Mouse (Mus musculus): ENCODE measurements around the gene Ttn.

Ttn gene

GRCm38 (mm10) chr2:76888721-76889120 lies 93.6 kb downstream of the Ttn start:
- in situ Hi-C loops (cut with MboI; ENCODE audit: low pct_unique_long_range_greater_than_20kb in 1 of 2, low sequenced_read_pairs in 2 of 2, unreplicated experiment in 1 of 2), result no loop called here

- in situ Hi-C loops (cut with MboI; ENCODE audit: low pct_unique_long_range_greater_than_20kb in 1 of 2, low sequenced_read_pairs in 2 of 2, unreplicated experiment in 1 of 2), result no loop called here
Observed at GRCm38 (mm10) chr2:76885855-76886254, 96.5 kb downstream of the Ttn start.

GRCm38 (mm10) chr2:76881406-76881805 lies 100.9 kb downstream of the Ttn start:
- in situ Hi-C loops (cut with MboI; ENCODE audit: low pct_unique_long_range_greater_than_20kb in 1 of 2, low sequenced_read_pairs in 2 of 2, unreplicated experiment in 1 of 2), result no loop called here

- in situ Hi-C loops (cut with MboI; ENCODE audit: low pct_unique_long_range_greater_than_20kb in 1 of 2, low sequenced_read_pairs in 2 of 2, unreplicated experiment in 1 of 2), result no loop called here
Observed at GRCm38 (mm10) chr2:76875587-76875986, 106.8 kb downstream of the Ttn start.

- in situ Hi-C loops (cut with MboI; ENCODE audit: low pct_unique_long_range_greater_than_20kb in 1 of 2, low sequenced_read_pairs in 2 of 2, unreplicated experiment in 1 of 2), result no loop called here
Observed at GRCm38 (mm10) chr2:76866928-76867327, 115.4 kb downstream of the Ttn start.

GRCm38 (mm10) chr2:76865497-76865896 lies 116.8 kb downstream of the Ttn start:
- in situ Hi-C loops (cut with MboI; ENCODE audit: low pct_unique_long_range_greater_than_20kb in 1 of 2, low sequenced_read_pairs in 2 of 2, unreplicated experiment in 1 of 2), result no loop called here

GRCm38 (mm10) chr2:76861327-76861726 lies 121.0 kb downstream of the Ttn start:
- in situ Hi-C loops (cut with MboI; ENCODE audit: low pct_unique_long_range_greater_than_20kb in 1 of 2, low sequenced_read_pairs in 2 of 2, unreplicated experiment in 1 of 2), result no loop called here

GRCm38 (mm10) chr2:76850066-76850465 lies 132.3 kb downstream of the Ttn start:
- in situ Hi-C loops (cut with MboI; ENCODE audit: low pct_unique_long_range_greater_than_20kb in 1 of 2, low sequenced_read_pairs in 2 of 2, unreplicated experiment in 1 of 2), result no loop called here

- in situ Hi-C loops (cut with MboI; ENCODE audit: low pct_unique_long_range_greater_than_20kb in 1 of 2, low sequenced_read_pairs in 2 of 2, unreplicated experiment in 1 of 2), result no loop called here
Observed at GRCm38 (mm10) chr2:76843162-76843561, 139.2 kb downstream of the Ttn start.

- in situ Hi-C loops (cut with MboI; ENCODE audit: low pct_unique_long_range_greater_than_20kb in 1 of 2, low sequenced_read_pairs in 2 of 2, unreplicated experiment in 1 of 2), result no loop called here
Observed at GRCm38 (mm10) chr2:76820472-76820871, 161.9 kb downstream of the Ttn start.

GRCm38 (mm10) chr2:76817796-76818195 lies 164.6 kb downstream of the Ttn start:
- in situ Hi-C loops (cut with MboI; ENCODE audit: low pct_unique_long_range_greater_than_20kb in 1 of 2, low sequenced_read_pairs in 2 of 2, unreplicated experiment in 1 of 2), result no loop called here

GRCm38 (mm10) chr2:76814048-76814817 lies 168.1 kb downstream of the Ttn start:
- in situ Hi-C loops (cut with MboI; ENCODE audit: low pct_unique_long_range_greater_than_20kb in 1 of 2, low sequenced_read_pairs in 2 of 2, unreplicated experiment in 1 of 2), result no loop called here

GRCm38 (mm10) chr2:76811160-76811559 lies 171.2 kb downstream of the Ttn start:
- in situ Hi-C loops (cut with MboI; ENCODE audit: low pct_unique_long_range_greater_than_20kb in 1 of 2, low sequenced_read_pairs in 2 of 2, unreplicated experiment in 1 of 2), result no loop called here

- in situ Hi-C loops (cut with MboI; ENCODE audit: low pct_unique_long_range_greater_than_20kb in 1 of 2, low sequenced_read_pairs in 2 of 2, unreplicated experiment in 1 of 2), result no loop called here
Observed at GRCm38 (mm10) chr2:76808334-76808733, 174.0 kb downstream of the Ttn start.

- in situ Hi-C loops (cut with MboI; ENCODE audit: low pct_unique_long_range_greater_than_20kb in 1 of 2, low sequenced_read_pairs in 2 of 2, unreplicated experiment in 1 of 2), result no loop called here
Observed at GRCm38 (mm10) chr2:76807284-76807683, 175.1 kb downstream of the Ttn start.

GRCm38 (mm10) chr2:76806861-76807260 lies 175.5 kb downstream of the Ttn start:
- in situ Hi-C loops (cut with MboI; ENCODE audit: low pct_unique_long_range_greater_than_20kb in 1 of 2, low sequenced_read_pairs in 2 of 2, unreplicated experiment in 1 of 2), result no loop called here

GRCm38 (mm10) chr2:76806376-76806775 lies 176.0 kb downstream of the Ttn start:
- in situ Hi-C loops (cut with MboI; ENCODE audit: low pct_unique_long_range_greater_than_20kb in 1 of 2, low sequenced_read_pairs in 2 of 2, unreplicated experiment in 1 of 2), result no loop called here

GRCm38 (mm10) chr2:76805191-76805892 lies 177.0 kb downstream of the Ttn start:
- in situ Hi-C loops (cut with MboI; ENCODE audit: low pct_unique_long_range_greater_than_20kb in 1 of 2, low sequenced_read_pairs in 2 of 2, unreplicated experiment in 1 of 2), result no loop called here

GRCm38 (mm10) chr2:76784171-76784570 lies 198.2 kb downstream of the Ttn start:
- in situ Hi-C loops (cut with MboI; ENCODE audit: low pct_unique_long_range_greater_than_20kb in 1 of 2, low sequenced_read_pairs in 2 of 2, unreplicated experiment in 1 of 2), result loop anchor here in 1 of 2 experiments (25.0 kb wide), 1 partner anchor 1128 kb away; no protein-coding TSS in a partner anchor

- in situ Hi-C loops (cut with MboI; ENCODE audit: low pct_unique_long_range_greater_than_20kb in 1 of 2, low sequenced_read_pairs in 2 of 2, unreplicated experiment in 1 of 2), result loop anchor here in 1 of 2 experiments (25.0 kb wide), 1 partner anchor 1132 kb away; no protein-coding TSS in a partner anchor
Observed at GRCm38 (mm10) chr2:76780792-76781191, 201.6 kb downstream of the Ttn start.
